Mouse (Mus musculus) stomach, embryonic 16.5 days (tissue): ENCODE results near the gene D130043K22Rik. TPM values are rescaled to one million over a fixed set of nuclear protein-coding genes. Genes with fewer than 3 reads are reported as not detected.
A peak's percentile ranks its signal among the peaks of the same experiment; 100 is the strongest.

Source experiments
- ATAC-seq: fragments of 200-750 bp; cut with Nextera tagmentation; 2 replicates; pipeline ENCODE4 v1.8.0; 2017; ENCODE audit warnings: moderate number of reproducible peaks, moderate TSS enrichment; ENCODE audit not compliant: insufficient read depth, low FRiP score
- H3K27ac ChIP-seq: fragments of 300-500 bp; sonication (generic); 2 replicates; pipeline ENCODE4 v1.5.1; 2014; ENCODE audit warnings: low read length
- H3K27me3 ChIP-seq: fragments of 300-500 bp; sonication (generic); 2 replicates; pipeline ENCODE4 v1.6.1; 2014; ENCODE audit warnings: low read length, control low read depth, mixed read lengths; ENCODE audit not compliant: control insufficient read depth, insufficient read depth
- H3K36me3 ChIP-seq: fragments of 300-500 bp; sonication (generic); 2 replicates; pipeline ENCODE4 v1.6.1; 2014; ENCODE audit warnings: low read length; ENCODE audit not compliant: control insufficient read depth, insufficient read depth
- H3K4me1 ChIP-seq: fragments of 300-500 bp; sonication (generic); 2 replicates; pipeline ENCODE4 v1.6.1; 2014; ENCODE audit warnings: low read length, control low read depth, mixed read lengths; ENCODE audit not compliant: control insufficient read depth, insufficient read depth
- H3K4me2 ChIP-seq: fragments of 300-500 bp; sonication (generic); 2 replicates; pipeline ENCODE4 v1.6.1; 2014; ENCODE audit warnings: low read depth, low read length, mixed read lengths
- H3K4me3 ChIP-seq: fragments of 300-500 bp; sonication (generic); replicated peaks from 2 replicates; pipeline ENCODE4 v1.5.1; 2014; ENCODE audit warnings: mild to moderate bottlenecking, low read length
- H3K9ac ChIP-seq: fragments of 300-500 bp; sonication (generic); 2 replicates; pipeline ENCODE4 v1.6.1; 2014; ENCODE audit warnings: low read length
- H3K9me3 ChIP-seq: fragments of 300-500 bp; sonication (generic); replicated peaks from 2 replicates; pipeline ENCODE4 v1.6.1; 2016; ENCODE audit warnings: low read length, control low read depth; ENCODE audit not compliant: control insufficient read depth
- WGBS: fragments of 180-500 bp; shearing (Covaris S2); extraction: QIAGEN DNeasy Blood & Tissue Kit; methylation state at CpG from one replicate; pipeline ENCODE4 v1.1.7; 2014; 5-methylcytosine and 5-hydroxymethylcytosine counted together
- polyA plus RNA-seq: library from polyadenylated mRNA; unstranded; fragments of >200 nt; fragmentation: Nextera tagmentation; extraction: Ambion mirVana; gene quantifications from 2 replicates; pipeline ENCODE4 v1.2.1, GENCODE M21; 2015

The D130043K22Rik gene
- polyA plus RNA-seq, 1 experiment from 2014 or later, result 0.63 TPM

DNA sequence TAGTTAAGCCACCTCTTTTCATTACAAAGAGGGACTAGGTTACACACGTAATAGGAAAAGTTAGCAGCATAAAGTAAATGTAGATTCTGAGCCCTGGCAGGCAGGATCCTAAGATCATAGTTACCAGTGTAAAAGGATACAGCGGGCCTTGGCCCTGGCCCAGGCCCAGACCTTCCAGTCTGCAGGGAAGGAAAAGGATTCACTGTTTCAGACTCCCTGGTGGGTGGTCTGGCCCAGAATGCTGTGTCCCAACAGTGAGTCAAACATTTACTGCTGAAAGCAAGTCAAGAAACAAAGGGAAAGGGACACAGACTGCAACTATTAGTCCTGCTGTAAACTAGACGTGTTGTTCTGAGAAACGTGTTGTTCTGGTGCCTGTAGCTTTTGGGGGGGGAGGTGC, 100.6 kb downstream of the D130043K22Rik start:
- ATAC-seq, result 0 out of 2 replicates have a peak, but pooled peaks have one; percentile 73
- Histone ChIP-seq H3K36me3 (no peaks in the 10 kb centered on the region), H3K27ac (no peak overlapping the region), H3K4me3 (no peak overlapping the region), H3K4me2 (no peak overlapping the region), H3K27me3 (no peaks in the 10 kb centered on the region), H3K4me1 (0 out of 2 replicates have a peak, but pooled peaks cover 4% of the 10 kb centered on the region), H3K9ac (no peak overlapping the region), H3K9me3 (no peaks in the 10 kb centered on the region)
- 23% methylated on average over 4 of the region's 4 CpGs for WGBS

GRCm38 (mm10) chr13:24947158-24947557, 102.2 kb downstream of the D130043K22Rik start:
- 52% methylated on average over 5 of the region's 5 CpGs for WGBS
- Histone ChIP-seq H3K4me3 (no peak overlapping the region), H3K9me3 (no peaks in the 10 kb centered on the region), H3K4me2 (no peak overlapping the region), H3K4me1 (0 out of 2 replicates have a peak, but pooled peaks cover 4% of the 10 kb centered on the region), H3K27ac (no peak overlapping the region), H3K27me3 (no peaks in the 10 kb centered on the region), H3K36me3 (no peaks in the 10 kb centered on the region), H3K9ac (no peak overlapping the region)
- no peak for ATAC-seq

DNA sequence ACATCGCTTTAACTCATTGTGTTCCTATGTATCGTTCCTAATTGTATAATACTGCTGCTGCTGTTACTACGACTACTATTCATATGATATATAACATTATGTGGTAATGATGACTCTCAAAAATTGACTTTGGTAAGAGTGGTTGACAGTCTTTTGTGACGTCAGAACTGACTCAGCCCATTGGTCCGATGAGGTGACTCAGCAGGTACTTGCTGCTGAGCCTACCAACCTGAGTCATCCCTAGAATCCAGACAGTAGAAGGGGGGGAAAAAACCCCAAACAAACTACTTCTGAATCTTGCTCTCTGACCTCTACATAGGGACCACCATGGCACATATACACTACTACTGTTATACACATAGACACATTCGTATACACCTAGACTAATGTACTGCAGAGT, 103.9 kb downstream of the D130043K22Rik start:
- Histone ChIP-seq H3K9ac (no peak overlapping the region), H3K36me3 (no peaks in the 10 kb centered on the region), H3K27me3 (no peaks in the 10 kb centered on the region), H3K4me3 (no peak overlapping the region), H3K27ac (no peak overlapping the region), H3K4me2 (no peak overlapping the region), H3K4me1 (0 out of 2 replicates have a peak, but pooled peaks cover 4% of the 10 kb centered on the region), H3K9me3 (no peaks in the 10 kb centered on the region)
- no peak for ATAC-seq
- 86% methylated on average over 6 of the region's 6 CpGs for WGBS

Other genes starting within 250 kb of the D130043K22Rik start
- gene Armh2, start 103.9 kb upstream of the D130043K22Rik start, polyA plus RNA-seq, result not detected in 2 replicates
- gene Gmnn, start 83.2 kb upstream of the D130043K22Rik start, polyA plus RNA-seq, result 76.2 and 84.9 TPM in 2 replicates
- gene BC005537, start 43.5 kb upstream of the D130043K22Rik start, polyA plus RNA-seq, result 14.1 and 15.2 TPM in 2 replicates
- gene Acot13, start 13.6 kb upstream of the D130043K22Rik start, polyA plus RNA-seq, result 91.6 and 93.4 TPM in 2 replicates
- gene Tdp2, start 13.5 kb upstream of the D130043K22Rik start, polyA plus RNA-seq, result 39.5 and 42.2 TPM in 2 replicates
- 7.6 and 7.8 TPM in 2 replicates for gene Aldh5a1, start 92.5 kb downstream of the D130043K22Rik start, polyA plus RNA-seq
- gene Gpld1, start 98.0 kb downstream of the D130043K22Rik start, polyA plus RNA-seq, result 4.0 and 5.0 TPM in 2 replicates
- 14.3 and 15.3 TPM in 2 replicates for gene Mrs2, start 175.2 kb downstream of the D130043K22Rik start, polyA plus RNA-seq
- gene Dcdc2a, start 210.9 kb downstream of the D130043K22Rik start, polyA plus RNA-seq, result 0.95 and 1.3 TPM in 2 replicates